8 mouse cellular contexts compared by ENCODE assay signal in genomic region chr10:19592556-19592955, GRCm38 (mm10). TPM values are rescaled to one million over a fixed set of nuclear protein-coding genes. Genes with fewer than 3 reads are reported as not detected.
A peak's percentile ranks its signal among the peaks of the same experiment; 100 is the strongest.
DNase-seq lines count a peak whose midpoint lies in the region; ATAC-seq and TF ChIP-seq lines count a peak whose summit lies in the region.

No protein-coding gene starts in this region.

- peak overlapping the region; percentile 93 for H3K27ac ChIP-seq in kidney, postnatal 0 days
- peak overlapping the region; percentile 98 for H3K27ac ChIP-seq in brown adipose tissue, adult 24 weeks (replicated peaks; ENCODE audit: low read depth, low read length)
- peak overlapping the region; percentile 66; the same call in 1 of the 2 replicates for H3K27ac ChIP-seq in hindbrain, embryonic 15.5 days (replicated peaks)
- no peak overlapping the region for H3K27ac ChIP-seq in midbrain, postnatal 0 days (ENCODE audit: low read depth, low read length)

- no peaks in the 10 kb centered on the region for H3K36me3 ChIP-seq in kidney, postnatal 0 days (ENCODE audit: insufficient read depth, low read length)
- H3K36me3 ChIP-seq in hindbrain, embryonic 15.5 days, result no peaks in the 10 kb centered on the region
- H3K36me3 ChIP-seq in midbrain, postnatal 0 days (ENCODE audit: insufficient read depth, low read length), result no peaks in the 10 kb centered on the region

- H3K4me2 ChIP-seq in kidney, postnatal 0 days (ENCODE audit: low read length), result peak overlapping the region; percentile 86
- H3K4me2 ChIP-seq in hindbrain, embryonic 15.5 days, result peak overlapping the region; percentile 89
- H3K4me2 ChIP-seq in midbrain, postnatal 0 days (ENCODE audit: low read depth, low read length, poor library complexity, severe bottlenecking), result peak overlapping the region; percentile 87

- H3K4me1 ChIP-seq in kidney, postnatal 0 days (replicated peaks; ENCODE audit: insufficient read depth, low read length), result peaks cover 13% of the 10 kb centered on the region; the same call in 1 of the 2 replicates
- H3K4me1 ChIP-seq in brown adipose tissue, adult 24 weeks (ENCODE audit: control insufficient read depth, insufficient read depth, insufficient read length, low read length), result peaks cover 18% of the 10 kb centered on the region
- H3K4me1 ChIP-seq in hindbrain, embryonic 15.5 days (replicated peaks), result peaks cover 12% of the 10 kb centered on the region
- H3K4me1 ChIP-seq in midbrain, postnatal 0 days (ENCODE audit: insufficient read depth, low read length), result peaks cover 4% of the 10 kb centered on the region; the same call in 1 of the 2 replicates

- peak overlapping the region; percentile 93 for H3K9ac ChIP-seq in kidney, postnatal 0 days (ENCODE audit: low read depth, low read length)
- peak overlapping the region; percentile 77 for H3K9ac ChIP-seq in hindbrain, embryonic 15.5 days
- H3K9ac ChIP-seq in midbrain, postnatal 0 days (replicated peaks; ENCODE audit: low read length, poor library complexity, severe bottlenecking), result peak overlapping the region; percentile 83

- no peak for ATAC-seq in kidney, postnatal 0 days (replicated peaks; ENCODE audit: low FRiP score, low read depth)
- no peak for ATAC-seq in hindbrain, embryonic 15.5 days (ENCODE audit: low FRiP score, low read depth)
- no peak for ATAC-seq in midbrain, postnatal 0 days (ENCODE audit: low FRiP score)

- WGBS in kidney, postnatal 0 days, result 2% methylated on average over 3 of the region's 3 CpGs
- 6% methylated on average over 3 of the region's 3 CpGs for WGBS in hindbrain, embryonic 15.5 days
- 2% methylated on average over 3 of the region's 3 CpGs for WGBS in midbrain, postnatal 0 days

- H3K9me3 ChIP-seq in kidney, postnatal 0 days (replicated peaks; ENCODE audit: low read length), result no peaks in the 10 kb centered on the region
- H3K9me3 ChIP-seq in hindbrain, embryonic 15.5 days, result no peaks in the 10 kb centered on the region
- no peaks in the 10 kb centered on the region for H3K9me3 ChIP-seq in midbrain, postnatal 0 days (ENCODE audit: low read length)

- H3K27me3 ChIP-seq in kidney, postnatal 0 days (ENCODE audit: insufficient read depth, low read length), result no peaks in the 10 kb centered on the region
- no peaks in the 10 kb centered on the region for H3K27me3 ChIP-seq in hindbrain, embryonic 15.5 days
- H3K27me3 ChIP-seq in midbrain, postnatal 0 days (ENCODE audit: insufficient read depth, low read length), result no peaks in the 10 kb centered on the region

- peak overlapping the region; percentile 81 for H3K4me3 ChIP-seq in kidney, postnatal 0 days (replicated peaks; ENCODE audit: low read depth, low read length)
- peak overlapping the region; percentile 90 for H3K4me3 ChIP-seq in brown adipose tissue, adult 24 weeks (ENCODE audit: insufficient read depth, low read depth, low read length)
- peak overlapping the region; percentile 60 for H3K4me3 ChIP-seq in hindbrain, embryonic 15.5 days
- H3K4me3 ChIP-seq in midbrain, postnatal 0 days (ENCODE audit: low read depth, low read length), result peak overlapping the region; percentile 79

- no peak for DNase-seq in kidney, postnatal 0 days (ENCODE audit: low spot score)
- DNase-seq in kidney, adult 18-20 months, result no peak
- DNase-seq in midbrain, postnatal 0 days (ENCODE audit: low spot score), result no peak
- no peak for DNase-seq in frontal cortex, postnatal 10 days (ENCODE audit: low spot score in 2 of 2)
- DNase-seq in thymus, postnatal 14 days, result no peak
- DNase-seq in ovary, postnatal 14 days (ENCODE audit: low spot score), result no peak

- no peak for TF ChIP-seq CTCF in kidney, postnatal 0 days (IDR thresholded peaks at IDR 0.05; ENCODE audit: low read depth)
- no peak for TF ChIP-seq CTCF in midbrain, postnatal 0 days (IDR thresholded peaks at IDR 0.05)

RNA-seq across cellular contexts. Expression of gene Ifngr1, which starts 0.8 kb away (rescaled TPM):
- polyA plus RNA-seq in kidney, postnatal 0 days (2015; fragmentation: Nextera tagmentation; extraction: Ambion mirVana), result 69.2 and 75.7 TPM in 2 replicates
- 46.2 and 88.9 TPM in 2 replicates for polyA plus RNA-seq in brown adipose tissue, adult 24 weeks (2012; ENCODE audit: insufficient read depth, insufficient read length, missing spikeins)
- 22.3 and 23.1 TPM in 2 replicates for polyA plus RNA-seq in hindbrain, embryonic 15.5 days (2015; fragmentation: Nextera tagmentation; extraction: Ambion mirVana)
- total RNA-seq in midbrain, postnatal 0 days (2014; rRNA removed), result 14.5 and 14.8 TPM in 2 replicates
- 22.4 and 24.7 TPM in 2 replicates for polyA plus RNA-seq in midbrain, postnatal 0 days (2015; fragmentation: Nextera tagmentation; extraction: Ambion mirVana)

RNA-seq across cellular contexts. Expression of gene Il22ra2, which starts 29.2 kb away (rescaled TPM):
- not detected in 2 replicates for polyA plus RNA-seq in kidney, postnatal 0 days (2015; fragmentation: Nextera tagmentation; extraction: Ambion mirVana)
- 0.46 TPM in 1 of 2 replicates, not detected in the other for polyA plus RNA-seq in brown adipose tissue, adult 24 weeks (2012; ENCODE audit: insufficient read depth, insufficient read length, missing spikeins)
- not detected in 2 replicates for polyA plus RNA-seq in hindbrain, embryonic 15.5 days (2015; fragmentation: Nextera tagmentation; extraction: Ambion mirVana)
- 0.09 TPM in 1 of 2 replicates, not detected in the other for total RNA-seq in midbrain, postnatal 0 days (2014; rRNA removed)
- polyA plus RNA-seq in midbrain, postnatal 0 days (2015; fragmentation: Nextera tagmentation; extraction: Ambion mirVana), result not detected in 2 replicates
